Mouse (Mus musculus) gastrocnemius, postnatal 14 days (tissue): Measurements from ENCODE around the gene Ctnna2. TPM values are rescaled to one million over a fixed set of nuclear protein-coding genes. Genes with fewer than 3 reads are reported as not detected.

Experiments used
- DNase-seq: peaks from one replicate; pipeline ENCODE4 v3.0.0; 2021; ENCODE audit warnings: mixed read lengths
- intact Hi-C: fragments of 180-260 bp; cut with DNase I; formaldehyde crosslinking; loops from one replicate; pipeline ENCODE4 v1.15.1; 2025; ENCODE audit warnings: low total_unique reads
- total RNA-seq, 2 experiments: library from RNA; stranded (reverse); gene quantifications; 2 replicates each; pipeline ENCODE4 v1.2.3; 2021

The Ctnna2 gene
- total RNA-seq, 2 experiments from 2014 or later = 0.10 to 0.22 TPM

DNA sequence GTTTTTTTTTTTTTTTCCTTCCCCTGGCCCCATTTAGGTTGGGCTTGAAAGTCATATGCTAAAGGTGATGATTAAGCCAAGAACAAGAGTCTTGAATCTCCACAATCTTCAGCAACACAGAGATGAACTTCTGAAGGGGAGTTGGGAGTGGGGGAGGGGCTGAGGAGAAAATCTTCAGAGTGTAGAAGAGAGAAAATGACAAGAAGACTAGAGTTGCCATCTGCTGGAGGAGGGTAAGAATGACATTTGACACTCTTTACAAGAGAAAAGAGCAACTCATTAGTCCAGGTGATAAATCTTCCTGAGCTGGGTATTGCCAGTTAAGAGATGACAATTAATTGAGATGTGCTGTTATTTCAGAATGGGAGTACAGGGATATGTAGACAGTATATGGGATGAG lies 760.6 kb downstream of the Ctnna2 start:
- intact Hi-C loops = no loop called here
- no peak for DNase-seq

GRCm38 (mm10) chr6:77215322-77215721 lies 764.2 kb downstream of the Ctnna2 start:
- intact Hi-C loops = no loop called here
- no peak for DNase-seq

- intact Hi-C loops = no loop called here
- DNase-seq = no peak
Measured at GRCm38 (mm10) chr6:77213757-77214409, 765.6 kb downstream of the Ctnna2 start.

- intact Hi-C loops = no loop called here
- no peak for DNase-seq
Measured at GRCm38 (mm10) chr6:77209929-77210328, 769.6 kb downstream of the Ctnna2 start.

- intact Hi-C loops = no loop called here
- DNase-seq = no peak
Measured at GRCm38 (mm10) chr6:77209183-77209582, 770.3 kb downstream of the Ctnna2 start.

DNA sequence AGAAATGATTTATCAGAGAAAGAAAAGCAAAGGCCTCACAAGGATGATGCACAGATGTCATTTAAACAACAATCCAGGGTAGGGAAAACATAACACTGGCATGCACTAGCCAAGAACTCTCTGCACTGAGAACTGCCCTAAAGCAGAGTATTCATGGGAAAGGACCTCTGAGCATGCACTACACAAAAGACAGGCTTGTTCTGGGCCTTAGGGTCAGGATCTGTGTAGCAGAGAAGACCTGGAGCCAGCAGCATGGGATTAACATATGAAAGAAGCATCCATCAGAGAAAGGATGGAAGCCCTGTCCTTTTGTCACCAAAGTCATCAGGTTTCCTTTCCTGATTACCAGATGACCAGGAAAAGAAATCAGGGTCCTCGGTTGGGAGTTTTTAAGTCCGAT lies 780.1 kb downstream of the Ctnna2 start:
- no peak for DNase-seq
- intact Hi-C loops = no loop called here

- intact Hi-C loops = no loop called here
- DNase-seq = no peak
Measured at GRCm38 (mm10) chr6:77196650-77197049, 782.8 kb downstream of the Ctnna2 start.

GRCm38 (mm10) chr6:77191635-77192034 lies 787.9 kb downstream of the Ctnna2 start:
- intact Hi-C loops = no loop called here
- no peak for DNase-seq

DNA sequence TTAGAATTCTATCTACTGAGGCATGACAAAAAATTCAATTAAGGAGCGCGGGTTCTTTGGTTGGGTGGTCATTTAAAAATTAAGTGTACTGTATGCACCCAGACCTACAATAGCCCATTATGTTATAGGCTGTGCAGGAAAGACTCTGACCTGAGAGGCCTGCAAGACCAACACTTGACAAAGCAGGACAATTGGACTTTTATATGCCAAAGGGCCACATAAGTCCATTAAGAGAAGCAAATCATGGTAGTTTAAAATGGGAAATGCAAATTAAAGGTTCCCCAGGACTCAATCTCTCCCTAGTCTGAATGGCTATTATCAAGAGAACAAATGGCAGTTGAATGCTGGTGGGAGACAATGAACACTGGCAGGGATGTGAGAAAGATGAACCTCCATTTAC lies 790.9 kb downstream of the Ctnna2 start:
- DNase-seq = no peak
- intact Hi-C loops = no loop called here

DNA sequence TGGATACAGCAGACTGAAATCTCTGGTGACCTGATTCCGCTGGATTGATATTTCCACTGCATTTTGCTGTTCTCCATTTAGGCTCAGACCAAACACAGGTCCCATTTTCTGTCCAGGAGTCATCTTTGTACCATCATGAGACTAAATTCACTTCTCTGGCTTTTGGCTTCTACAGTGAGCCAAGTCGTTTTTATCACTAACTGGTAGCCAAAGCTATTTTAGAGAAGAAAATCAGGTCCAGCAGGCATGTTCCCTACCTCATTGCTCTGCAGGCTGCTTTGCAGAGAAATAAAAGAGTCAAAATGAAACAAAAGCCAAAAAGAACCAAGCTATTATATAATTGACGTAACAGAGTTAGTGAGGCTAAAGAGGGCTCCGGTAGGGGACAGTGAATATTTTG lies 793.7 kb downstream of the Ctnna2 start:
- intact Hi-C loops = no loop called here

DNA sequence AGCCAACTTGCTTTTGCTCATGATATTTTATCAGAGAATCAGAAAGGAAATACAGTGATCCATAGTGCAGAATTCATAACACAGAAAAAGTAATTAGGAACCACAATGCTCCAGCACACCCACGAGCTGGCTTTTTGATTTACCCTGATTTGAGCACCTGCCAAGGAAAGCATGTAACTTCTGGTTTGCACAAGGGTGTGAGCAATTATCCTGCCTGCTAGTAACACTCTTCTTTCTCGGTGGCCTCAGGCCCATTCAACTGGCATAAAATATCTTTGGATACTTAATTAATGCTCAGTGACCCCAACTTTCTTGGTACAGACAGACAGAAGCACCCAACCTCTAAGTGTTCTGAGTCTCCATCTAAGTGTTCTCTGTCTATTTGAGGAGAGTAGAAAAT lies 794.6 kb downstream of the Ctnna2 start:
- no peak for DNase-seq
- intact Hi-C loops = no loop called here

More for the DNA sequence above, 793.7 kb downstream of the Ctnna2 start:
- no peak for DNase-seq

- no peak for DNase-seq
- intact Hi-C loops = no loop called here
Measured at GRCm38 (mm10) chr6:77175764-77176163, 803.7 kb downstream of the Ctnna2 start.

DNA sequence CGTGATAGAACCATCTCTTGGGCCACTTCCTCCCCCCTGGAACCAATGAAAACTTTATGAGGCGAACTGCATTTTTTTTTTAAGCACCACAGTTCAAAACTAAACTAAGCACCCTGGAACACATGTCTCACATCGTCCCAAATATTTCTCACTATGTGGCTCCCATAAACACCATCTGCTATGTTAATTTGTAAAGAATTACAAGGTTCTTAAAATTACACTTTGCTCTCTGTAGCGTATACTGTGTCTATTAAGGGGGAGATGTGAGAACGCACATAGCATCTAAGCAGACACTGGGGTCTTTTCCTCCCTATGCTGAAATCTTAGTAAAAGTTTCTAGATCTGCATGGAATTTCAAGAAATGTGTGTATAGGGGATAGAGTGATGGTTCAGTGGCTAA lies 822.5 kb downstream of the Ctnna2 start:
- intact Hi-C loops = no loop called here
- DNase-seq = no peak

DNA sequence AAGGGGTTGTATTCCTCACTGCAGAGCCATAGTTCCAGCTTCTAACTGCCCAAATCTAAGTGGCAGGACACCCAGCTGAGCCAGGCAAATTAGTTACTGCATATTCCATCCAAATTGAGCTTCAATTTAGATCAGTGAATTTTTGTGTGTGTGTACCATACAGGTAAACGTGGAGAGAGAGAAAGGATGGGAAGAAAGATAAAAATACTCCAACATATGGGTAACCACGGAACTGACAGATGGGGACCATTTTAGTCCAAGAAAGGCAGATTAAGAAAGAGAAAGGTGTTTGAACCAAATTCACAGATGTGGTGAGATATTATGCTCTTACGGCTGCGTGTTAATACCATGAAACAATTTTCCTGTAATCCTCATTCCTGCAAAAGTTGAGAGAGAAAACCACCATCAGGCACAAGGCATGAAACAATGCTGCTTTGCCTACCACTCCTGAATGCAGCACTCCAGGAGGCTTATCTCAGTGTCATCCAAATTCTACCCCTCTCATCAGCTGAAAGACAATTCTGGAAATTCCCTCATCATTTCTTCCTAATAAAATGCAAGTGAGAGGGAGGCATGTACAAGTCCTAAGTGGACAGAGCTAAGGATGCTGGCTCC lies 840.1 kb downstream of the Ctnna2 start:
- DNase-seq = no peak
- intact Hi-C loops = no loop called here

DNA sequence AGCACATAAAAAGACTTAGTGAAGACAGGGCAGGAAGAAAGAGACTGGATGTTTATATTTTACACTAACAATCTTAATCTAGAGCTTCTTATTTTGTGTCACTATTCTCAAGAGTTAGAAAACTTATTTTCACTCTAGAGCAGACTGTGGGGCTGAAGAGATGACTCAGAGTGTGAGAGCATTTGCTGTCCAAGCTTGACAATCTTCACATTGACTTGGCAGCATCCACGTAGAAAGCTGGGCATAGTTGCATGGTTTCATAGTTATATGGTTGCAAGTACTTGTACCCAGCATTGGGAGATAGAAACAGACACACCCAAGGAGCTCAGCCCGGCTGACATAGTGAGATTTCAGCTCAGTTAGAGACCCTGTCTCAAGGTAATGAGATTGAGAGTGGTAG lies 858.6 kb downstream of the Ctnna2 start:
- intact Hi-C loops = no loop called here
- no peak for DNase-seq

DNA sequence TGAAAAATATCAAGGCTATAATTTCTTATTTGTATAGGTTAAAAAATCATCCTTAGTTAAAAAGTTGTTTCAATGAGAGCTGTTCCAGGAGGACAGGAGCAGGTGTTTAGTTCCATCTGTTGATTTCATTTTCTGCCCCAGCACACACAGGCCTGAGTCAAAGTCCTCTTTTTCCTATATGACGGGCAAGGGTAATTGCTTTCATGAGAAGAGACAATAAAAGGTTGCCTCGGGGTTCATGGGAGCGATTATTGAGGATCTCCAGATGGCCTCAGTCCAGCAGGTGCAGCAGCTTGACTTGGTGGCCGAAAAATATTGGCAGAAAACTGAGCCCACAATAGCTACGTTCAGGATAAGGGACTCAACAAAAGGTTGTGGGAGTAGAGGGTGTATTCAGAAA lies 859.0 kb downstream of the Ctnna2 start:
- no peak for DNase-seq
- intact Hi-C loops = no loop called here

GRCm38 (mm10) chr6:77109095-77109945 lies 870.2 kb downstream of the Ctnna2 start:
- intact Hi-C loops = no loop called here
- DNase-seq = no peak

GRCm38 (mm10) chr6:77101047-77101446 lies 878.5 kb downstream of the Ctnna2 start:
- intact Hi-C loops = no loop called here

GRCm38 (mm10) chr6:77098540-77098939 lies 881.0 kb downstream of the Ctnna2 start:
- intact Hi-C loops = no loop called here
- DNase-seq = no peak

More at GRCm38 (mm10) chr6:77101047-77101446, 878.5 kb downstream of the Ctnna2 start:
- no peak for DNase-seq
